Mouse (Mus musculus) spleen, postnatal 14 days (tissue): ENCODE data around the gene Olfr463.
"Not testable (repeated sequence)": the region's sequence is repeated elsewhere in the genome, so short reads cannot be mapped to it uniquely, and the experiment has no call there.

Source experiments
- DNase-seq, 2 experiments: peaks; one replicate each; pipeline ENCODE4 v3.0.0; 2021 to 2022; ENCODE audit warnings: low spot score in 2 of 2

Olfr463 gene

DNA sequence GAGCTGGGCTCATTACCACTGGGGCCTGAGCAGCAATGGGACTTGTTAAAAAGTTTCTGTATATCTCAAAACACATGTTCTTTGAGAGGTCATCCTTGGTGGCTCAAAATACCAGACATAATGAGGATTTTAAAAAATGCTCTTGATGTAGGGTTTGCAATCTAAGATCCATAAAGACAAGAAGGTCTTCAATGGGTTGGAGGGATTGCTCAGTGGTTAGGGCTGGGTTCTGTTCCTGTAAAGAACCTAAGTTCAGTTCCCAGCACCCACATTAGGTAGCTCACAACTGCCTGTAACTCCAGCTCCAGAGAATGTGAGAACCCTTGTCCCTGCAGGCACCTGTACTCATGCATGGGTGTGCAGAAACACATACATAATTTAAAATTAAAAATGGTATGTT, at the start of gene Olfr463:
TSS of gene Olfr463 (minus strand) at position 101 of the 400 bp plus-strand sequence.
- DNase-seq, result no peak

DNA sequence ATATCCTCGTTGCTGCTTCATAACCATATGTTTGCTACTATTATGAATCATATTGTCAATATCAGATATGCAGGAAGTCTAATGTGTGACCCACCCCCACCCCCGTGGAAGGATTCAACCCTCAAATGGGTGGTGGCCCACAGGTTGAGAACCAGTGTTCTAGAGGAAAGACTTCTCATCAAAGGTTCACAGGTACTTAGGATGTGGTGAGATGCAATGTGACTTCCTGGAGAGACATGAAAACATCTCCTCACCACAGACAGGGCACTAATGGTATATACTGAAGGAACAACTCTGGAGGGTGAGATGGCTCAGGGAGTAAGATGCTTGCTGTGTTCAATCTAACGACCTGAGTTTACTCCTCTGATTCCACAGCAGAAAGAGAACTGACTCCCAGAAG, 38.3 kb upstream of the Olfr463 start:
- DNase-seq, result no peak

DNA sequence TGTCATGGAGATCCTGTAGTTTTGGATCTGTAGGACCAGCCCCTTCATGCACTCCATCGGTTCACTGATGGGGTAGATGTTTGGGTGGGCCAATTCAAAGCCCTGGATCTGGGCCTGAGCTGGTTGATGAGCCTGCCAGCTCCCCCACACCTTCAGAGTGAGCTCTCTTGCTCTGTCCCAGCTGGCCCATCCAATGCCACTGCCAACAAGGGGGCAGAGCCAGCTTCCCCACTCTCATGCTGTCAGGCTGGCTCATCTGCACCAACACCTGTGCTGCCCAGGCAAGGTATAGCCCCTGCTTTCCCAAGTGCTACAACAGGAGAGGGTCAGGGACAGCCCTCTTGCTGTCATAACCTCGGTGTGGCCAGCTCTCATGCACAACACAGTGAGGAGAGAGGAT, 36.5 kb upstream of the Olfr463 start:
- DNase-seq, result no peak

DNA sequence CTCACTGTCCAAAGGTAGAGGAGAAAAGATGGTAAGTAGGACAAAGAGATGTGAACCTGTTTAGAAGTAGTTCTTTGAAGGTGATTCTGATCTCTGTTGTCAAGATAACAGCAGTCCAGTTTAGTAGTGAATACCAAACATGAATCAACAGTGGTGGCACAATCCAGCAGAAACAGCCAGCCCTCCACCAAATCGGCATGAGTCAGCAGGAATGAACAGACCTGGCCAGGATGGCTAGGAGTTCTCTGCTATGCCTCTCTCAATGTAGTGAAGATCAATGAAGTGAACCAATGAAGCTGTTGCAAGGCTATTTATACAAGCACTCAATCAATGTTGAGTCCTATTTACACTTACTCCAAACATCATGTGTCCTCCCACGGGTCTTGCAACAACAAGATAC, 33.2 kb upstream of the Olfr463 start:
- DNase-seq, result no peak

DNA sequence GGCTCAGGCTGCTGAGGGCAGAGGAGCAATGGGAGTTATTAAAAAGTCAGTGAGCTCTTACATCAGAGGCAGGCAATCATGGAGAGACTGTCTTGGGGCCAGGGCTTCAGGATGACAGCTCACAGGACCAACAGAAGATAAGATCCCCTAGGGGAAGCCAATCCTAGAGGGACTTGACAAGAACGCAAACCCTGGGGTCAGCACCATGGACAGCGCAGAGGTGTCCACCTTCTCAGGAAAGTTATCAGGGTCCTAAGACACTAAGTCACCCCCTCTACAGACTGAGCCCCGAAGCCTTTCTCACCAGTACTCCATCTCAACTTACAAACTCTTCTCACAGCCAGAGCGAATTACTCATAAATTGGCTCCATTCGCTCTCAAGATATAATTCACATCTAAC, 23.8 kb upstream of the Olfr463 start, which contains the start of gene Olfr464:
TSS of gene Olfr464 (minus strand) at position 2 of the 400 bp plus-strand sequence.
- DNase-seq, result no peak

DNA sequence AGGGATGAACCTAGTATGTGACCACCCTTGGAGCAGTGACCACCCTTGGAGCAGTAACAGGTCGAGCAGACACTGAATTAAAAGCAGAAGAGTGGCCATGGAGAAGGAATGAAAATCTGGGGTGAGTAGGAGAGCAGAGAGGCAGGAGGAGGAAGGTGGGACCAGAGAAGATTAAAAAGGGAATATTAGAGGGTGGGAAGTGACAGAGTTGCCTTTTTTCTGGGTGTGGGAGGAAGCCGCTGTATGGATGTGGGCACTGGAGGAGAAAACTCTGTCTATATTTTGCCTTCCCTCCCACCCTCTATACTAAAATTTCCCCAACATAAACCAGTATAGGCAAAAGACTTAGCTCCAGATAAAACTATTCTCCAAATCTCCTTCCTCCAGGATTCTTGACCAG, 23.1 kb upstream of the Olfr463 start:
- no peak for DNase-seq

DNA sequence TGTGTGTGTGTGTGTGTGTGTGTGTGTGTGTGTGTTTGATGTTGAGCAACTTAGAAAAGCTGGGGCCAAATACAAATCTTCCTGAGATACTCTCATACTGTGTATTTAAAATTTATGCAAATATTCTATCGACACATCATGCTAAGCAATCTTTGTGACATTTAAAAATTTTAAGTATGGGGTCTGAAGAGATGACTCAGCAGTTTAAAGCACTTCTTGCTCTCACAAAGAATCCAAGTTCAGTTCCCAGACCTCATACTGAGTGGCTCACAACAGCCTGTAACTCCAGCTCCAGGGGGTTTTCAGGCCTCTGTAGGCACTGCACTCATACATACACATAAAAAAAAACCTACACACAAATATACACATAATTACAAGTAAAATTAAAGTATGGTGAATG, 18.8 kb upstream of the Olfr463 start:
- DNase-seq, result no peak

DNA sequence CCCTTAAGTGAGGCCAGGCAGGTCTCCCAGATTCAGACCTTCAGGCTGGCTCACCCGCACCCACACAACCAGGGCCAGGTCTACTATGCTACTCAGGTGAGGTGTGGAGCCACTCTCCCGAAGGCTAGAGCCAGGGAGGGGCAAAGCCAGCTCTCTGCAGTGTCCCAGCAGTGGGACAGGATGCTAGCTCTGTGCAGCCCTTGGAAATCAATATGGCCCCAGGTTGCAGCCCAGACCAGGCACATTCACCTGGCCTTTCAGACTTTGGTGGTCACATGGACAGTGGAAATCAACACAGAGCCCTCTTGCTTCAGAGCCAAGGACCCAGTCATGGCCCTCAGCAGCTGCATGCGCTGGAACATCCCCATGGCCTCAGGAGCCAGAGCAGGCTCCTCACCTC, 7.1 kb upstream of the Olfr463 start:
- DNase-seq, result no peak

DNA sequence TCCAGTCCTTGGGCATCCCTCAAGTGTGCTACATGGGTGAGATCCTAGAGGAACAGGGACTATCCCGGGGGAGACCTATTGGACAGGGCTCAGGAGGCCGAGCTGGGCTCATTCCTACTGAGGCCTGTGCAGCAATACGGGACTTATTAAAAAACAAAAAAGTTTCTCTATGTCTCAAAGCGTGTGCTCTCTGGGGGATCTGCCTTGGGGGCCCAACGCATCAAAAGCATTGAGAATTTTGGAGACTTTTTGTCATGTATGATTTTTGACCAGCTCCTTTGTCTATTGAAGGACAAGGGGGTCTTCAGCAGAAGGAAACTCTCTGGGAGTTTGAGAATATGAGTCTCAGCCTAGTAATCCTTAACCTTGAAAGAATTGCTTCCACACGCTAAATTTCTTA, 5.0 kb downstream of the Olfr463 start, which contains the start of gene Olfr462:
TSS of gene Olfr462 (minus strand) at position 101 of the 400 bp plus-strand sequence.
- DNase-seq, result no peak

DNA sequence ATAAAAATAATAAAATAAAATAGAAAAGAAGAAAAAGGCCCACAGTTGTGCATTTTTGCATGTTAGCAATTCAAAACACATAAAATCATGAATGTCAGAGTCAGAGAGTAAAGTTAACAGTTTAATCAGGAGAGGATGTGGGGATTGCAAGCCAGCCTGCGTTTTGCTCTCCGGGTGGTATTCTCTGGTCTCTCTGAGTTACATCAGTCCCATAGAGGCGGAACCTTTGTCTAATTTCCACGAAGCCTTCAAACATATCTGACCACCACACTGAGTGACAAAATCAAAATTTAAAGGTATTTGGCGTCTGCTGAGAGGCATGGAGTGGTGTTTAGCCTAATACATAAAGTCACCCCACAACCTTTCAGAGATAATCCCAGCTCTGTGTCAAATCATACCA, 12.3 kb downstream of the Olfr463 start:
- no peak for DNase-seq

DNA sequence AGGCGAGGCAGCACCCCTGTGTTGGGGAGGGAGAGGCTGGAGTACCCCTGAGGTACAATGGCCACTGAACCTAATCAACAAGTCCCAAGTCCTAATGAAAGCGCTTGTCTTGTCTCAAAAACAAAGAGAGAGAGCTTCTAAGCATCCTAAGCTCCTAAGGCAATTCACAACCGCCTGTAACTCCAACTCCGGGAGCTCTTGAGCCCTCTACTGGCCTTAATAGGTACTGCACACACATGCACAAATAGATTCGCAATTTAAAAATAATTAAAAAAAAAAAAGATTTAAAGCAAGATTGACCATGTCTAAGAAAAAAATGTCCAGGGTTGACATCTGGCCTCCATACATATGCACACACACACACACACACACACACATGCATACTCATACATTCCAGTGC, 13.7 kb downstream of the Olfr463 start:
- no peak for DNase-seq

DNA sequence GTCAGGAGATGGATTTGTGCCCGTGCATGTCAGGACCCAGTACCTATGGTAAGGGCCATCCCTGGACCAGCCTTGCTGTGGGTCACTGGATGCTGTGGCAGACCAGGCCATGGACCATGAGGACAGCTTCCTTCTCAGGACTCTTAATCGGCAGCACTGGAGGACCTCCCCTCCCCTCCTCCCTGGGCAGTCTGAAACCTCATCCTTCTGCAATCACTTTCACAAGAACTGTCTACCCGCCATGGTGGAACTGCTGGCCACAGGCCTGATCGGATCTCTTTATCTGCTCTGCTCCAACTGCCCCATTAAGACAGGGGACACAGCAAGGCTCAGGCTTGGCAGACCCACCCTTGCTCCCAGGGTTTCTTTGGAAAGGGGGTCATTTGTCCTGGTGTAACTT, 15.5 kb downstream of the Olfr463 start:
- DNase-seq, result no peak

DNA sequence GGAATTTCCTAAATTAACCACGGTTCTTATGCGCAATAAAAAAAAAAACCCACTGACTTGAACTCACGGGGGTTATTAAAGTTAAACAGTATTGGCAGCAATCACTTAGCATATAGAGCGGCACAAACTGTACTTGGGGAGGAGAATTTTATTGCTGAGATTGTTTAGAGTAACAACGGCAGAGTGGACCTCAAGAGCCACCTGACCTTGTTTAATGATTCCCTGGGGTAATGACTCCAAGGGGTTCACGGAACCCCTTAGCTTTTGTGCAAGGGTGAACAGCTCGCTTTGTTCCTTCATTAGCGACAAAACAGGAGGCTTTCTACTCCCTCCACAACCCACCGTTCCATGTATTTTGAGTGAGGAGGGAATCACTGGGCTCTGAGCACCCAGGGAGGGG, 17.4 kb downstream of the Olfr463 start:
- DNase-seq, result no peak

DNA sequence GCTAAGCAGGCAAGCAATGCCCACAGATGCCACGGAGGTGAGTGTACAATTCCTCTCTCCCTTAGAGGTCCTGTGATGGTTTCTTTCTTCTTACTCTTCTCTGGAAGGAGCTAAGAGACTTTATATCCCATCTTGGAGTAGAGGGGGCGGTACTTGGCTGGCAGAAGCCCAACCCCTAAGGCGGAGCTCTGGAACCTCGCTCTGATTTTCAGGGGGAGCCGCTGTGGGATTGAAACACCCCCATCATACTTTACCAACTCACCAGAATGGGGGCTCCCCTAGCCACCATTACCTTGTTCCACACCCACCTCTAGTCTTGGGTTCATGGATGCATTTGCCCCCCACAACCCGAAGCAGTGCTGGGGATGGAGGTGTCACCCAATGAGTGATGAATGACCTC, 21.8 kb downstream of the Olfr463 start, which contains the start of gene Epx:
TSS of gene Epx (minus strand) at position 101 of the 400 bp plus-strand sequence.
- no peak for DNase-seq

DNA sequence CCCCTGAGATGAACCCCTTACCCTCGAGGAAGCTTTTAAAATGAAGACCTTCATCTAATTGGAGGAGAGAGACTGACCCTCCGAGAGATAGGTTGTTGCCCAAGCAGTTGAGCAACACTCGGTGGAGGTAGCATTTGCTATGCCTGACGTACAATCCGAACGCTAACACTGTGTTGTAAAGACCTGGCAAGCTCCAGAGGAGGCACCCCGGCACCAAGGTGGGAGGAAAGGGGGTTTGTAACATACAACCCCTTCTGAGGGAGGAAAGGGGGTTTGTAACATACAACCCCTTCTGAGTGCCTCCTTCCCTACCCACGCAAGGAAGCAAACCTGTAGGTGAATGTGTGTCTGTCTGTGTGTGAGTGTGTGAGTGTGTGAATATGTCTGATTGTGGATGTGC, 25.4 kb downstream of the Olfr463 start:
- no peak for DNase-seq

DNA sequence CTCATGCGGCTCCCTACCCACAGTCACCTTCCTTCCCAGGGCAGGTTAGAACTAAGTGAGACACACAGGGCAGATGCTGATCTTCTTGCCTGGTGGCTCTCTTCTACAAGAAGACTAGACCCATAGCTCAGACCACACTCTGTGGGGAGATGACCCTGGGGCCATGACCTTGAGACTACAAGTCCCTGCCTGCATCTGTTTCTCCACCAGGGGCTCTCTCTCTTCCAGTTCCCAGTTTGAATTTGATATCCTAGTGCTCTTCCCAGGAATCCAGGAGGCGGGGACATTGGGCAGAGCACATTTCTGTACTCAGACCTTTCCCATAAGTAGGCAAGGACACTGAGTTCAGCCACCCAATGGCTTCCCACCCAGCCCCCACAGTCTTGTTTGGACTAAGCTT, 27.1 kb downstream of the Olfr463 start:
- DNase-seq, result no peak

DNA sequence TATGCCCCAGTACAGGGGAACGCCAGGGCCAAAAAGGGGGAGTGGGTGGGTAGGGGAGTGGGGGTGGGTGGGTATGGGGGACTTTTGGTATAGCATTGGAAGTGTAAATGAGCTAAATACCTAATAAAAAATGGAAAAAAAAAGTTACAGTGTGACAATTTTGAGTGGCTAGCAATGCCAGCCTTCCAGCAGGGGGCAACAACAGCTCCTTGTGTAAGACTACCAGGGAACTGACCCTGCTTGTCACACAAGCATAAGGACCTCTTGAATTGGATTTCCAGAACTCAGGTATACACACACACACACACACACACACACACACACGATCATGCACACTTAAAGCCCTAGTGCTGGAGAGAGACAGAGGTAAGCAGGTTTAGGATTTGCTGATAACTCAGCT, 30.3 kb downstream of the Olfr463 start:
- not testable (repeated sequence) for DNase-seq

DNA sequence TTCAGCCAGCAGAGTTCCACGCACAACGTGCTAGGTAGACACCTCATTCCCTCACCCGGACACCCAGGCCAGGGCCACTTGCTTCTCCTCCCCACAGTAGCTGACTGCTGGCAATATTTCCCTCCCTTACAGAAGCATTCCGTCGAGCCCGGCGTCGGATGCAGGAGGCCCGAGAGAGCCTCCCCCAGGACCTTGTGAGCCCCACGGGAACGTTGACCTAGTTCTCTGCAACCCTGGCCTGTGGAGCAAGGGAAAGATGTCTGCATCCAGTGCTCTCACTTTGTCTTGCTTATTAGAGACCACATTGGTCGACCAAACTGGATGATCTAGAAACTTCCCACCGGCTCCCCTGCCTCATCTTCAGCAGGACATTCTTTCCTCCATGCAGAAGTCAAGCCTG, 34.4 kb downstream of the Olfr463 start:
- DNase-seq, result no peak

DNA sequence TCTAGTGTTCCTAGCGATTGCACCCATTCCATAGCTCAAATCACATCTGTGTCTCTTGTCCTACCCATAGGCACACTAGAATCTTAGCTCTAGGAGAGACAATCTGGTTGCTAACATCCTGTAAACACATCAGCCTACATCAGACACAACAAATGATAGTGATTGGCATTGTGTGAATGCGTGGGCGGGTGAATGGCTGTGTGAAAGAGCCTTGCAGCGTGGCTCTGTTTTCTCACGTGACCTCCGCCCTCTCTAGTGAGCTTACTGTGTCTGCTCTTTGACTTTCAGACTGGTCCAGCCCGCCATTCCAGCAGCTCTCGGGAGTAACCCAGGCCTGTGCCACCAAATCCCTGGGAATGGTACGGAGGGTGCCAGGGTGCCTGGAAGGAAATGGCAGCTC, 36.8 kb downstream of the Olfr463 start:
- DNase-seq, result no peak

DNA sequence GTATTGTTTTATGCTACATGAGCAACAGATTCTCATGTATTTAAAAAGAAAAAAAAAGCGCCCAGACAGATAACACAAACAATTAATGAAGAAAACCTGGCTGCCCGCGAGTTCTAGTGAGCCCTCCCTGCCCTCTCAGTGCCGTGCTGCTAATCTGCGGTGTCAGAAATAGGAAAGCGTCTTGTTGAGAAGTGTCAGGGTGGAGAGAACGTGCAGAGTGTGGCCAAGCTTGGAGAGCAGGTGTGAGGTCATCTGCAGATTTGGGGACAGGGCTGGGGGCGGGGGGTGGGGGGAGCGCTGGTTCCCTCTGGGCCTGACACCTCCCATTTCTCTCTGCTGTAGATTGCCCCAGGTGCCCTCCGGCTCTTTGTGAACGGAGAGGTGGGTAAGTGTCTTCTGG, 37.9 kb downstream of the Olfr463 start:
- no peak for DNase-seq

DNA sequence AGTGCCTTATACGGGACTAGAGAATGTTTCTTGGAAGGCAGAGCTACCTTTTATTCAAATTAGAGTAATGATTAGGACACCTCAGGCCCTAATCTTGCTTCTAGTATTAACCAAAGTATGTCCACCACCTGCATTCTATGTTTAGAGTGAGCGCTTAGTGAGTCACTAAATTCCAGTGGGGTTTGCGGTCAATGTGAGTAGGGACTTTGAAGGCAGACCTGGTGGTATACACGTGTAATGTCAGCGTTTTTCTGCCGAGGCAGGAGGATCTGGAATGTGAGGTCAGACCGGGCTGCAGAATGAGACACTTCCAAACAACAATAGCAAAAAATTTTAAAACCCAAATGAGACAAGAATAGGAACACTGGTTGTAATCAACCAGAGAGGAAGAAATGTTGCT, 42.6 kb downstream of the Olfr463 start:
- no peak for DNase-seq

DNA sequence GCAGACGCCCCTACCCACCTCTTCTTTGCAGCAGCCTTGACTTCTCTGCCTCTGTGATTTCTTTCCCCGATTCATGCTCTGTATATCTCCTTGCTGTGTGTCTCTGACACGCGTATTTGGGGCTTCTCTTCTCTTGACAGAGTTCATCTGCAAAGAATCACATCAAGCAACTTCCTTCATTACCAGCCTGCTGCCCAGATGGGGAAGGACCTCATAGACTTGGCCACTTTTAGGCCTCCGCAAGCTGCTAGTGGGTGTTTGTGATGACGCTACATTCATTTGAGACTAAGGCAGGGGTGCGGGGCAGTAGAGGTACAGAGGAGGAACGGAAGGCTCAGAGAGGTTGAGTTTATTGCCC, 43.6 kb downstream of the Olfr463 start:
- no peak for DNase-seq

DNA sequence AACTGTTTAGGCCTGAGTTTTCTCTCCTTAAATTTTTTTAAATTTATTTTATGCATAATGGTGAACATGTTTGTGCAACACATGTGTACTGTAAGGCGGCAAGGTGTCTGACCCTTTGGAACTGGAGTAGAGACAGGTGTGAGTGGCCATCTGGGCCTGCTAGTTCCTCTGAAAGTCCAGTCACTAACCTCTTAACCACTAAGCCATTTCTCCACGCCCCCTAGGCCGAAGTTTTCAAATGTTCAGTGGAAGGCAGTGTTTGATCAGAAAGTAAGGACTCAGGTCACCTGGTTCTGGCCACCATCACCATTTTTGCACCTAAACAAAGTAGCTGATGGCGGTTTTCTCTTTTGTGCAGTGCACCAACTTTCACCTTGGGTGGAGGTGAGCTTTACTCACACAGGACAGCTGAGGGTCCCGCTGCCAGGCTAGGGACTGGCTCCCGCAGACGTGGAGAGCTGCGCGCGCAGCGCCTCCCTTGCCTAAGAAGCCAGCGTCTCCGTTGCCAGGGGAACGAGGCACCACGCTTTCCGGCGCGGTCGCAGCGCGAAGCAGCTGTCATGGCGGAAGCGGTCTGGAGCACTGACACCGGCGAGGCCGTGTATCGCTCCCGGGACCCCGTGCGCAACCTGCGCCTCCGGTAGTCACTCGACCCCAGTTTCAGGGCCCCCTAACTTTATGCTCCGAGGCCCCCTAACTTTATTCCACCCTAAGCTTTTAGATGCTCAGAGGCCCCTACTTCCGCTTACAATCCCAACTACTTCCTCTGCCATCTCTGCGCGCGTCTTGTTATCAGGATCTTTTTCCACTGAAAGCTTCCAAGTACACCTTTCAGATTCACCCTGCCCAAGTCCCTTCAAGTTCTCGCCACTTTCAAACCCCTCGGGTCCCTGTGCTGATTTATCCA, 44.2 kb downstream of the Olfr463 start, which contains the start of gene Mks1:
TSS of gene Mks1 (plus strand) at position 526 of the 907 bp plus-strand sequence.
- peak; percentile 64 to 78 for DNase-seq

DNA sequence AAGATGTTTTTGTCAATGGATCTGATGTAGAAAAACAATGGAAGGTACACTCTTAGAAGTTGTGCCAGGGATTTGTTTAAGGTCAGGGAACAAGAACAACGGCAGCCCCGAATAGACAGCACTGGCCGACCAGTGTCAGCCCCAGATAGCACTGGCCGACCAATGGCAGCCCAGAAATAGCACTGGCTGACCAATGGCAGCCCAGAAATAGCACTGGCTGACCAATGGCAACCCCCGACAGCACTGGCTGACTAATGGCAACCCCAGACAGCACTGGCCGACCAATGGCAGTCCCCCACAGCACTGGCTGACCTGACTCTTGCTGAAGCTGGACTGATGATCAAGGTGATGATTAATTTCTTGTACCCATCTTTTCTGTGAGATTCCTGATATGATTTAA, 49.3 kb downstream of the Olfr463 start:
- DNase-seq, result no peak
